Mouse (Mus musculus): ENCODE results near the gene 1700123O20Rik. TPM values are rescaled to one million over a fixed set of nuclear protein-coding genes. Genes with fewer than 3 reads are reported as not detected.
A peak's percentile ranks its signal among the peaks of the same experiment; 100 is the strongest.

The 1700123O20Rik gene
- total RNA-seq, 2 experiments from 2014 or later: 22.8 to 24.2 TPM

DNA sequence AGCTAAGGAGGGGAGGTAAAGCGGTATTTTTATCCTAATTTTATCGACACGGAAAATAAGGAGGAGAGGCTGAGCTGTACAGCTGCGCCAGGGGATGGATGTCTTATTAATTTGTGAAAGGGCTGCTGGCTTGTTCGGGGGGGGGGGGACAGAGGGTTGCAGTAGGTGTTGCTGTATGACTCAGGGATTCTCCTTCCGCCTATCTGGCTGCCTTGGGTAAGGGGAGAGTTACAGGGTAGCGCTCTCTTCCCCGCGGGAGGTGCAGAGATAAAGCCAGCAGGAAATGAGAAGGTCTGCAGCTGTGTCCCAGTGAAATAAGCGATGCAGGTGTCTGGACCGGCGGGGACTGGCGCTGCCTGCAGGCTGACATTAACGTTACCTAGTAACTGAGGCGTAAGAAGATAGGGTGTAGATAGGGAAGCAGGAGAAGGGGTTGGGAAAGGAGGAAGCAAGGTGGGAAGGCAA lies 28.6 kb downstream of the 1700123O20Rik start:
- peak; percentile 42 to 58 for DNase-seq (ENCODE audit: low spot score in 2 of 2)
- intact Hi-C loops (cut with DNase I): loop anchor here (1.0 to 5.0 kb wide), 5 partner anchors 67 to 298 kb away; partner anchors contain the start of gene Slc7a8

DNA sequence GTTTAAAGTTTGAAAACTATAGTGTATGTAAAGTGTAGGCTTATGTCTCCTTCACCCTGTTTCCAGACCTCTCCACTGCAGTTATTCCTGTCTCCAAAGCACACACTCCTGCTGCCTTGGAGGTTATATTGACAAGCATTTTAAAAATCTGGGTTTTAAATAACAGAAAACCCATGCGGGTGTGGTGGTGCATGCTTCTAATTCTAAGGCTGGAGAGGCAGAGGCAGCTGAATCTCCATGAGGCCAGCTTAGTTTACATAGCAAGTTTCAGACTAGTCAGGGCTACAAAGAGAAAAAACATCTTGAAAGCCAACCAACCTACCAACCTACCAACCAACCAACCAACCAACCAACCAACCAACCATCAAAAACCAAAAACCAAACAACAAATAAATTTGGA lies 29.4 kb downstream of the 1700123O20Rik start:
- no peak for DNase-seq (ENCODE audit: low spot score in 2 of 2)
- intact Hi-C loops (cut with DNase I): no loop called here

DNA sequence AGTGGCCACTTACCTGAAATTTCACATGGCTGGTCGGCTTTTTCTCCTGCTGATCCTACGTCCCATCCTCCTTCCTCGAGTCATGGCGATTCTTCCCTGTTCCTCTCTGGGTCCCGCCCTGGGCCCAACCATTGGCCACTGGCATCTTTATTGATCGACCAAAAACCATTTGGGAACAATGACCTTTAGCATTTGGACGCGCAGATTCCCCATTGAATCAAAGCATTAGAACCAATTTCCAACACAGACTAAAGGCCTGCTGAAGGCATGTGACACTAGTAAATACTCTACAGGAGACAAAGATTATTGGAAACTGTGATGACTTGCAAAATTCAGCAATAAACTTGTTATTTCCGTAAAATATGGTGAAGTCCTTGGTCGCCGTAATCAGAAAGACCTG lies 34.0 kb downstream of the 1700123O20Rik start:
- DNase-seq (ENCODE audit: low spot score in 2 of 2): no peak
- intact Hi-C loops (cut with DNase I): no loop called here

DNA sequence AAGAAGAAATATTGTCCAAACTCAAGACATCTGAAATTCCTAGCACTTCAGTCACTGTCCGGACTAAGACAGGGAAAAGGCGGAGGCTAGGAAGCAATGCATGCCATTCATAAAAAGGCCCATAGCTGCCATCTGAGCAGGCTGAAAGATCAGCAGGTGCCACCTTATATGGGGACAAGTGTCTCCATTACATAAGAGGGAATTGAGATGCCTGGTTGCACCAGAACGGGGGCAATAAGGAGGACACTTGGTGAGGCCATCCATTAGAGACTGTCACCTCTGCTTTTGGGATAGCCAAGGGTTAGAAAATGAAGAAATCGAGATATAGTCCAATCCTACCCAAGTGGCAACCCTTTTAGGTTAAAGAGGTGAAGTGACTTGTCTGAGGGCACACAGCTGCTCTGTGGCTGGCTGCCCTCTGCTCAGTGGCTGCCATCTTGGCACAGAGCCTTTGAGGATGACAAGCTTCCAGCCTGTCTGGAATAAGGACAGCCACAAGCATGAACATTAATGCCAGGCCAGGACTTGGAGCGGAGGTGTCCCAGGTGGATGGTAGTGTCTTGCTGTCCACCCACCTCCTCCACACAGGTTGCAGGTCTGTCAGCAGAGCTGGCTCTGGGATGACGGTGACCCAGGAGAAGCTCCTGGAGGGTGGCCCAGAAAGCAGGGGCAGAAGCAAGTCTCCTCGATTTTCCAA lies 34.8 kb downstream of the 1700123O20Rik start:
- intact Hi-C loops (cut with DNase I): no loop called here

DNA sequence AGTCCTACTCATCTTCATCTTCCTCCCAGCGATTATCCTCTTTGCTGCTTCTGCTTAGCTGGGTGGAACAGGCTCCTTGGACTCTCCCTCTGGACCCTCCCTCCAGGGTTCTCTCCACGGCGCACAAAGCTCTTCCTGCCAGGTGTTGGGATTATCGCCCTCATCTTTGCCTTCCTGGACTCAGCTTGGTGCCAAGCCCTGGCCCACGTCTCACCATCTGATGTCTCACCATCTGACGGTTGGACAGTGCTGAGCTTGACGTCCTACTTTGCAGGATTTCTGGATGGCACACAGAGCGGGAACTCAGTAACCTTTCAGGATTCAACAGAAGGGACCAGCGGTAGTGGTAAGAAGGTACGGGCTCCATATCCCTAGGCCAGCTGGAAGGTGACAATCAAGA lies 35.7 kb downstream of the 1700123O20Rik start:
- DNase-seq (ENCODE audit: low spot score in 2 of 2): no peak
- intact Hi-C loops (cut with DNase I): no loop called here

More for the DNA sequence above, 34.8 kb downstream of the 1700123O20Rik start:
- DNase-seq (ENCODE audit: low spot score in 2 of 2): no peak

DNA sequence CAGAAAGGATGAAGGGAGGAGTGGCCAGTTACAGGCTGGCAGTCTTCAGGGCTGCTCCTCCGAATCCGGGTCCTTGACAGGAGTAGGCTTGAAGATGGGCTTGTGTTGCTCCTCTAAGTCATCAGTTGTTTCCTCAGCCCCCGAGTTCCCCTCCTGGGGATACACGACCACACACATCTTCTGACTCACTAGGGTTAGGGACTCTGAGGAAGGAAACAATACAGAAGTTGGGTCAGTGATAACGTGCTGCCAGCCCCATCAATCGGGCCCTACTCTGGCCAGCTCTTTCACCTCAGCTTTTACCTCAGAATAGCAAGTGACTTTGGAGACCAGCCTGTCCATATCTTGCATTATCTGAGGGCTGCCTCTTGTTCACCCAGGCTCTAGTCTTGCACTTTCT lies 38.0 kb downstream of the 1700123O20Rik start:
- intact Hi-C loops (cut with DNase I): no loop called here

DNA sequence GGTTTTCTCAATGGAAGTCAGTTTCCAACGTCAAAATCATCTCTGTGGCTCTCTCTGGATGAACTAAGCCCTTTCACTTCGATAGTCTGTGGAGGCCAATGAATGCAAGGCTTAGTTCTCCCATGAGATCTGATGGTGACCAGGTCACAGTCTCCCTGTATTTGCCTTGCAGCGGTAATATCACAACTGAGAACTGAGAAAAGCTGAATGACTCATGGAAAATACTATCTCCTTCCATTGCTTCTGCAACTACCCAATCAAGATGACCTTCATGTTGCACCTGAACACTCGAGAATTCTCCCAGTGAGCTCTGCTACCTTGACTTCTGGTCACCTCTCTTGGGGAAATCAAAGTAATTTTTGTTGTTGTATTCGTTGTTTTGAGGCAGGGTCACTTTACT lies 41.5 kb downstream of the 1700123O20Rik start:
- no peak for DNase-seq (ENCODE audit: low spot score in 2 of 2)
- intact Hi-C loops (cut with DNase I): no loop called here

More for the DNA sequence above, 38.0 kb downstream of the 1700123O20Rik start:
- no peak for DNase-seq (ENCODE audit: low spot score in 2 of 2)

DNA sequence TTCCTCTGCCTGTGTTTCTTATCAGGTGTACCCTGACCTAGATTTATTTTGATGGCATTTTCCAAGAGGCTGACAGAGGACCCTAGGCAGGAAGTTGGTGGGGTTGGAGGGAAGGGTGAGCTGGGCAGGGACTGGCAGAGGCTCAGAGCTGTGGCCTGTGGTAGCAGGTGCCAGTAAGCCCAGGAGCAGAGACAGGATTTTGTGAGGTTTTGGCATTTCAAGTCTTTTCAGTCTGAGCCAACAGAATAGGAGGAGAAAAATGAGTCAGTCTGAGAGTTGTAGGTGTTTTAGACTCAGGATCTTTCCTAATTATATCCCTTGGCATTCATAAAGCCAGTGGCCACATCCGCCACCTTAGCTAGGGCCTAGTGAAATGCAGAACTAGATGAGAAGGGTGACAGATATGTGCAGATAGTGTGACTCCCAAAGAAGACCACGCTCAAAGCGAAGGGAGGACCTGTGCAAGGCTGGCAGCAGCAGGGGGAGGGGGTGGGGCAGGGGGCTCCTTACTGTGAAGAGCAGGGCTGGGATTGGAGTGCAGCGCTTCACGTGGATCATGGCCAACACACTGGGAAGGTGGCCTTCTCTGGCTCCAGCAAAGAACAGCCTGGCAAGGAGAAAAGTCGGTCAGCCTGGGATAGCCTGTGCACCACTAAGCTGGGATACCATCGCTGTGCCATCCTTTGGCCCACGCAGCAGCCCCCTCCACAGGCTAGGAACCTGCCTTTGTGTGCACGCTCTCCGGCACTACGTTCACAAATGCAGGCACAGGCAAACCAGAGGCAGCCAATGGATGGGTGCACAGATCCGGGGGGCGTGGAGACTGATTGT lies 43.0 kb downstream of the 1700123O20Rik start:
- intact Hi-C loops (cut with DNase I): loop anchor here (2.0 kb wide), 1 partner anchor 52 kb away; the partner anchor contains the start of gene Slc7a8

DNA sequence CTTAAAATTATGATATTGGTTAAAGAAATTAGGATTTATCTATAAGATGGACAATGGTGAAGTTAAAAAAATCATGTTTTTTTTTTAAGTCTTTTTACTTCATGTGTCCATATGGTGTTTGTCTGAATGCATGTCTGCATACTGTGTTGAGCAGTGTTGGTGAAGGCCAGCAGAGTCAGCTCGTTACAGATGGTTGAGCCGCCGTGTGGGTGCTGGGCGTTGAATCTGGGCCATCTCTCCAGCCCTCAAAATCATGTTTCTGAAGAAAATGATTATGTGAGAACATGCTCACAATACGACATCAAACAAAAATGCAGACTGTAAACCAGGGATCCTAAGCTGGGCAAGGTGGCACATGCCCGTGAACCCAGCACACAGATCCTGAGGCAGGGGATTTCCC lies 44.3 kb downstream of the 1700123O20Rik start:
- intact Hi-C loops (cut with DNase I): no loop called here
- peak; percentile 50 to 78 for DNase-seq (ENCODE audit: low spot score in 2 of 2)

More for the DNA sequence above, 43.0 kb downstream of the 1700123O20Rik start:
- peak in 1 of 2 experiments; percentile 81 for DNase-seq (ENCODE audit: low spot score in 2 of 2)

DNA sequence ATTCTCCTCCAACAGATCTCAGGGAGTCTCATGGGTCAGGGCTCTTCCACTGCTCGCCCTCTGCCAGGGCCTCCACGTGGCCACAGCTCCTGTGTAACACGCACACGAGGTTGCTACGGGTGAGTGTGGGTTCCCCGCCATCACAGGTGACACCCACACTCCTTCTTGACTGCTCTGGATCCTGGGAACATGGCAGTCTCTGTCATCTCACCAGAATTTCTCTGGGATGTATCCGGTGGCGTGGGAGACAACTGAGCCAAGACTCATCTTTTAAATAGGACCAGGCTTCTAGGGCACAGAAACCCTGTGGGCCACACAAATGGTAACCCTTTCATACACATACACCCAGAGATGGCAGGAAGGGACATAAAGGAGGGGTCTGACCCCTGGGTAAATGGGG lies 46.2 kb downstream of the 1700123O20Rik start:
- intact Hi-C loops (cut with DNase I): no loop called here
- peak in 1 of 2 experiments; percentile 57 for DNase-seq (ENCODE audit: low spot score in 2 of 2)

DNA sequence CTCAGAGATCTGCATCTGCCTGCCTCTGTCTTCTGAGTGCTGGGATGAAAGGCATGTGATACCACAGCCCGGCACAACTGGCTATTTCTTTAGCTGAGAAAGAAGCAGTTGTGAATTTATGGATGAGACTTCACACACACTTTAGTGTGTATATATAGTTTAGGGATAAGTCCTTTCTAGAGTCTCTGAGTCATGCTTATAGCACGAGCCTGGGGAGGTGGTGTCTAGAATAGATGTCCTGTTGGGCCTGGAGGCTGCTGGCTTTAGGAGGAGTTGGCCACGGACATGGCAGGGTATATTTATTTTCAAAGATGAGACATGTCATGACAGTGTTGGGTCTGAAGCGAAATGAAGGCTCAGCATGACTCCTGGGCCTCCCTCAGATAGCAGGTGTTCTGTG lies 48.0 kb downstream of the 1700123O20Rik start:
- peak in 1 of 2 experiments; percentile 81 for DNase-seq (ENCODE audit: low spot score in 2 of 2)
- intact Hi-C loops (cut with DNase I): no loop called here

DNA sequence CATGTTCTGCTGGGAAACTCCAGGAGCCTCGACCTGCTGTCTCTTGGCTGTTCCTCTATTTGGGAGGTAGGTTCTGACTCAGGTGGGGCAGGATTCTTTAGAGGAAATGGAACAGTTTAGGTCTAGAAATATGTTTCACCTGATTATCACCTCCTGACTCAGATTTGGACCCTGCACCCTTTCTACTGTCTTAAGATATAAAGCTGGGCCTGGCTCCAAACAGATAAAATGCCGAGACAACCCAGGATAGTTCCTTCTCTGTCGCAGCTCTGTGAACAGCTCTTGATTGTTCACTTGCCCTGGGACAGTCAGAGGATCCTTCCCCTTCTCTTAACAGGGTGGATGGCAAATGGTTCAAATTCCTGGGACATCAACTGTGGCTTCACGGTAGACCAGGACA lies 49.2 kb downstream of the 1700123O20Rik start:
- intact Hi-C loops (cut with DNase I): no loop called here
- DNase-seq (ENCODE audit: low spot score in 2 of 2): no peak

DNA sequence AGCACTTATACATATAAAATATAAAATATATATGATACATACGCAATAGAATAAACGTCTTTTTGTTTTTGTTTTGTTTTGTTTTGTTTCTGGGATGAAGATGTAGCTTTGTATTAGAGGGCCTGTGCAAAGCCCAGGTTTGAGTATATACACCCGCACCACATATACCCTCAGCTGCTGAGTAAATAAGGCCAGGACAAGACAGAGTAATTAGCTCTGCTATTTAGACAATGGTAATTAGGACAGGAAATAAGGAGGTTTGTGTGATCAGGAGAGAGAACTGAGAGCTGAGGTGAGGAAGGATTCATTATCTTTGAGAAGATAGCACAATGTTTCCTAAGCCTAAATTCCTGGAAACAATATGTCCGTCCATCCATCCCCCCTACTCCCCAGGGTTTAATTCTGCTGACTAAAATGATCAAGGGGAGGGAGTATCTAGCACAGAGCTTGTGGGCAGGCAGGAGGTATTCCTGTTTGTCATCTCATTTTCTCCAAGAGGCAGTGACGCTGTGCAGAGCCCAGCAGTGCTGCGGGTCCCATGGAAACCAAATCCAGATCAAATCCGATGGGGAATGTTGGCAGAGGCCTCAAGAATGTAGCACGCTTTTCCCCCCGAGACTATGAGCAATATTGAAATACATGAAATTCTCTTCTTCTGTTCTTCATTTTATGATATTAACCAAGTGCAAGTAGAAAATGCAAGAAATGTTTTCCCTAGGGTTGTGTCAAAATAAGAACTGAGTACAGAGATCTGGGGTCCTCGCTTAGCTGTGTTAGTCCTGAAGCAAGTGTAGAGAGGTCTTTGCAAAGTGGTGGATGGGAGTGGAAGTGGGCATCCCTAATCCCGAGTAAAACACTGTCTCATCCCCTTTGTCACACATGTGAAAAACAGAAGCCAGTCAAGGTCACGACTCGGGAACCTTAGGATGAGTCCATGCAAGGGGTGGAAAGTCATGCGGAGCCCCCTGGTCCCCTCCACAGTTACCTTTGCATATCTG lies 50.8 kb downstream of the 1700123O20Rik start:
- intact Hi-C loops (cut with DNase I): no loop called here
- peak; percentile 57 to 87 for DNase-seq (ENCODE audit: low spot score in 2 of 2)

DNA sequence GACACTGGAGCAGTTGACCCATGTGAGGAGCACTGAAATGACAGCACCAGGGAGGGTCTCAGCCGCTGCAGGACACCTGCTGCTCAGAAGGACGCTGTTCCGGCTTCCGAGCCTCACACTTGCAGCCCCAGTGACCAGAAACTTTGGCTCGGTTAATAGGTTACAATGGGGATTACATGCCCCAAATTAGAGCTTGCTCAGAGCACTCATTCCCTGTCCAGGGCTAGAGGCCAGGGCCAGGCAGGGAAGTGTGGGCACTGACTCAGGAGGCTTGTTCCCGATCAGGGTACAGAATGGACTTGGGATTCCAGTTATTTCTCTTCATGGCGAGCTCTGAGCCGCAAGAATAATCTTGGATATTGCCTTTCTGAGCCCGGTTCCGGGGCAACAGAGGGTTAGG lies 51.6 kb downstream of the 1700123O20Rik start:
- DNase-seq (ENCODE audit: low spot score in 2 of 2): no peak
- intact Hi-C loops (cut with DNase I): no loop called here

Small RNA genes lying within 50 kb of the gene (microRNA-seq; reads per million reads assigned to microRNA genes)
- gene Mir6948: 0.34 to 0.50 reads per million in 2 experiments

Other genes with a start within 250 kb of the 1700123O20Rik start
- gene Lrp10, start 222.1 kb upstream of the 1700123O20Rik start, total RNA-seq (2021): 10 to 100 TPM; 20.6 to 26.9 TPM
- gene Rem2, start 210.1 kb upstream of the 1700123O20Rik start, total RNA-seq (2021): 1 to 10 TPM; 3.5 to 6.6 TPM
- gene Prmt5, start 168.7 kb upstream of the 1700123O20Rik start, total RNA-seq (2021): 10 to 100 TPM; 49.3 to 54.7 TPM
- gene Haus4, start 131.6 kb upstream of the 1700123O20Rik start, total RNA-seq (2021): 1 to 10 TPM; 1.9 TPM
- gene Ajuba, start 108.7 kb upstream of the 1700123O20Rik start, total RNA-seq (2021): 1 to 10 TPM; 1.6 to 2.1 TPM
- gene 4931414P19Rik, start 80.2 kb upstream of the 1700123O20Rik start, total RNA-seq (2021): 10 to 100 TPM in 1 of 2 experiments, 1 to 10 TPM in 1; 8.9 to 10.4 TPM
- 100 to 1,000 TPM; 164 to 182 TPM for gene Psmb5, start 68.2 kb upstream of the 1700123O20Rik start, total RNA-seq (2021)
- under 1 TPM in 1 of 2 experiments, not detected in 1; 0.07 TPM for gene Psmb11, start 64.8 kb upstream of the 1700123O20Rik start, total RNA-seq (2021)
- not detected for gene Gm17606, start 45.3 kb upstream of the 1700123O20Rik start, total RNA-seq (2021)
- gene Cdh24, start 44.9 kb upstream of the 1700123O20Rik start, total RNA-seq (2021): 10 to 100 TPM in 1 of 2 experiments, 1 to 10 TPM in 1; 8.0 to 11.1 TPM
- 100 to 1,000 TPM; 180 to 192 TPM for gene Acin1, start 715 bp downstream of the 1700123O20Rik start, total RNA-seq (2021)
- gene Gm29776, start 12.6 kb downstream of the 1700123O20Rik start, total RNA-seq (2021): under 1 TPM in 1 of 2 experiments, not detected in 1; 0.14 TPM
- not detected for gene Cebpe, start 26.0 kb downstream of the 1700123O20Rik start, total RNA-seq (2021)
- 10 to 100 TPM; 53.9 to 60.2 TPM for gene Slc7a8, start 95.7 kb downstream of the 1700123O20Rik start, total RNA-seq (2021)
- not detected for gene Rnf212b, start 127.9 kb downstream of the 1700123O20Rik start, total RNA-seq (2021)
- 10 to 100 TPM; 17.7 to 23.0 TPM for gene Homez, start 184.7 kb downstream of the 1700123O20Rik start, total RNA-seq (2021)
- 10 to 100 TPM; 13.5 to 16.4 TPM for gene Ppp1r3e, start 191.3 kb downstream of the 1700123O20Rik start, total RNA-seq (2021)
- 100 to 1,000 TPM; 135 to 136 TPM for gene Bcl2l2, start 197.2 kb downstream of the 1700123O20Rik start, total RNA-seq (2021)
- gene Gm20521, start 197.2 kb downstream of the 1700123O20Rik start, total RNA-seq (2021): 10 to 100 TPM in 1 of 2 experiments, 1 to 10 TPM in 1; 3.2 to 16.8 TPM
- 100 to 1,000 TPM; 204 to 231 TPM for gene Pabpn1, start 206.3 kb downstream of the 1700123O20Rik start, total RNA-seq (2021)
- 100 to 1,000 TPM; 628 to 630 TPM for gene Slc22a17, start 226.9 kb downstream of the 1700123O20Rik start, total RNA-seq (2021)
- gene Efs, start 239.9 kb downstream of the 1700123O20Rik start, total RNA-seq (2021): 1 to 10 TPM; 7.4 to 8.1 TPM
- gene Il25, start 246.5 kb downstream of the 1700123O20Rik start, total RNA-seq (2021): not detected